Mouse (Mus musculus) liver, embryonic 16.5 days (tissue): ENCODE results near the gene Cyp2j9. TPM values are rescaled to one million over a fixed set of nuclear protein-coding genes. Genes with fewer than 3 reads are reported as not detected.
A peak's percentile ranks its signal among the peaks of the same experiment; 100 is the strongest.
"Not testable (repeated sequence)": the region's sequence is repeated elsewhere in the genome, so short reads cannot be mapped to it uniquely, and the experiment has no call there.

Experiments
- ATAC-seq: fragments of 200-750 bp; cut with Nextera tagmentation; 2 replicates; pipeline ENCODE4 v1.8.0; 2017; ENCODE audit warnings: low read depth, mild to moderate bottlenecking, moderate number of reproducible peaks, moderate library complexity
- H3K27ac ChIP-seq: fragments of 300-500 bp; sonication (generic); 2 replicates; pipeline ENCODE4 v1.5.1; 2014; ENCODE audit warnings: mild to moderate bottlenecking, low read length
- H3K27me3 ChIP-seq: fragments of 300-500 bp; sonication (generic); 2 replicates; pipeline ENCODE4 v1.6.1; 2014; ENCODE audit warnings: low read depth, low read length, mixed read lengths; ENCODE audit not compliant: control insufficient read depth, insufficient read depth
- H3K36me3 ChIP-seq: fragments of 300-500 bp; sonication (generic); 2 replicates; pipeline ENCODE4 v1.6.1; 2014; ENCODE audit warnings: mild to moderate bottlenecking; ENCODE audit not compliant: control insufficient read depth, insufficient read depth
- H3K4me1 ChIP-seq: fragments of 300-500 bp; sonication (generic); 2 replicates; pipeline ENCODE4 v1.6.1; 2014; ENCODE audit warnings: low read depth, low read length, mixed read lengths; ENCODE audit not compliant: control insufficient read depth
- H3K4me2 ChIP-seq: fragments of 300-500 bp; sonication (generic); 2 replicates; pipeline ENCODE4 v1.6.1; 2014; ENCODE audit warnings: low read depth, low read length, mixed read lengths
- H3K4me3 ChIP-seq: fragments of 300-500 bp; sonication (generic); 2 replicates; pipeline ENCODE4 v1.5.1; 2014; ENCODE audit warnings: low read depth, mild to moderate bottlenecking, low read length
- H3K9ac ChIP-seq: fragments of 300-500 bp; sonication (generic); 2 replicates; pipeline ENCODE4 v1.6.1; 2014; ENCODE audit warnings: low read depth, low read length
- H3K9me3 ChIP-seq: fragments of 300-500 bp; sonication (generic); replicated peaks from 2 replicates; pipeline ENCODE4 v1.6.1; 2016; ENCODE audit warnings: low read length; ENCODE audit not compliant: control insufficient read depth
- WGBS: fragments of 180-500 bp; shearing (Covaris S2); extraction: QIAGEN DNeasy Blood & Tissue Kit; methylation state at CpG from one replicate; pipeline ENCODE4 v1.1.7; 2014; ENCODE audit not compliant: insufficient replicate concordance; 5-methylcytosine and 5-hydroxymethylcytosine counted together
- polyA plus RNA-seq: library from polyadenylated mRNA; unstranded; fragments of >200 nt; fragmentation: Nextera tagmentation; extraction: Ambion mirVana; gene quantifications from 2 replicates; pipeline ENCODE4 v1.2.1, GENCODE M21; 2015

The Cyp2j9 gene
- 0.07 and 0.13 TPM in 2 replicates for polyA plus RNA-seq

- Histone ChIP-seq H3K9ac (no peak within 1 kb of the TSS), H3K27me3 (no peaks in the 10 kb centered on the region), H3K9me3 (no peaks in the 10 kb centered on the region), H3K4me1 (no peaks in the 10 kb centered on the region), H3K27ac (no peak within 1 kb of the TSS), H3K36me3 (no peaks in the 10 kb centered on the region), H3K4me3 (peak within 1 kb of the TSS; percentile 34), H3K4me2 (peak within 1 kb of the TSS; percentile 36)
- ATAC-seq = peak; percentile 56
- WGBS = 3% methylated on average over 18 of the region's 18 CpGs
Observed at GRCm38 (mm10) chr4:96590911-96591790, at the start of gene Cyp2j9. Gene Cyp2j9 (minus strand): TSS chr4:96591578.

- ATAC-seq = no peak
- Histone ChIP-seq H3K9ac (no peak overlapping the region), H3K4me1 (no peaks in the 10 kb centered on the region), H3K9me3 (no peaks in the 10 kb centered on the region), H3K4me2 (no peak overlapping the region), H3K27me3 (no peaks in the 10 kb centered on the region), H3K27ac (no peak overlapping the region), H3K4me3 (no peak overlapping the region), H3K36me3 (no peaks in the 10 kb centered on the region)
- WGBS = 44% methylated on average over 1 of the region's 1 CpGs
Observed at GRCm38 (mm10) chr4:96635455-96635854, 44.1 kb upstream of the Cyp2j9 start.

GRCm38 (mm10) chr4:96622474-96622873 is 31.1 kb upstream of the Cyp2j9 start:
- Histone ChIP-seq H3K4me2 (no peak overlapping the region), H3K4me3 (no peak overlapping the region), H3K27ac (no peak overlapping the region), H3K9ac (no peak overlapping the region), H3K36me3 (no peaks in the 10 kb centered on the region), H3K4me1 (no peaks in the 10 kb centered on the region), H3K27me3 (no peaks in the 10 kb centered on the region), H3K9me3 (no peaks in the 10 kb centered on the region)
- no peak for ATAC-seq
- 59% methylated on average over 1 of the region's 1 CpGs for WGBS

GRCm38 (mm10) chr4:96591791-96592150 is 393 bp upstream of the Cyp2j9 start:
- Histone ChIP-seq H3K9me3 (no peaks in the 10 kb centered on the region), H3K4me2 (peak overlapping the region; percentile 36), H3K36me3 (no peaks in the 10 kb centered on the region), H3K9ac (no peak overlapping the region), H3K4me3 (peak overlapping the region; percentile 34; the same call in 1 of the 2 replicates), H3K4me1 (no peaks in the 10 kb centered on the region), H3K27ac (no peak overlapping the region), H3K27me3 (no peaks in the 10 kb centered on the region)
- ATAC-seq = peak; percentile 21; the same call in 1 of the 2 replicates
- 23% methylated on average over 4 of the region's 4 CpGs for WGBS

GRCm38 (mm10) chr4:96581425-96582088 is 9.8 kb downstream of the Cyp2j9 start:
- no peak overlapping the region for H3K4me3 ChIP-seq
- no peak overlapping the region for H3K9ac ChIP-seq
- no peak overlapping the region for H3K4me2 ChIP-seq
- WGBS = 55% methylated on average over 1 of the region's 1 CpGs
- ATAC-seq = no peak
- H3K27ac ChIP-seq = no peak overlapping the region
- no peaks in the 10 kb centered on the region for H3K36me3 ChIP-seq
- H3K27me3 ChIP-seq = no peaks in the 10 kb centered on the region
- H3K9me3 ChIP-seq = no peaks in the 10 kb centered on the region
- no peaks in the 10 kb centered on the region for H3K4me1 ChIP-seq

- H3K27me3 ChIP-seq, H3K9me3 ChIP-seq, H3K4me2 ChIP-seq, H3K36me3 ChIP-seq, H3K9ac ChIP-seq, H3K4me3 ChIP-seq, H3K4me1 ChIP-seq, H3K27ac ChIP-seq, ATAC-seq: not testable (repeated sequence)
- 45% methylated on average over 6 of the region's 6 CpGs for whole genome bisulfite sequencing
Observed at GRCm38 (mm10) chr4:96580351-96580750, 11.0 kb downstream of the Cyp2j9 start.

- Histone ChIP-seq H3K4me1 (no peaks in the 10 kb centered on the region), H3K4me3 (no peak overlapping the region), H3K27ac (no peak overlapping the region), H3K9ac (no peak overlapping the region), H3K27me3 (no peaks in the 10 kb centered on the region), H3K4me2 (no peak overlapping the region), H3K36me3 (no peaks in the 10 kb centered on the region), H3K9me3 (no peaks in the 10 kb centered on the region)
- WGBS = 27% methylated on average over 3 of the region's 3 CpGs
- ATAC-seq = no peak
Observed at GRCm38 (mm10) chr4:96569442-96569841, 21.9 kb downstream of the Cyp2j9 start.

GRCm38 (mm10) chr4:96567988-96568387 is 23.4 kb downstream of the Cyp2j9 start:
- no peak for ATAC-seq
- 45% methylated on average over 1 of the region's 1 CpGs for WGBS

GRCm38 (mm10) chr4:96565808-96566207 is 25.6 kb downstream of the Cyp2j9 start:
- Histone ChIP-seq H3K4me2 (no peak overlapping the region), H3K9me3 (no peaks in the 10 kb centered on the region), H3K36me3 (no peaks in the 10 kb centered on the region), H3K27me3 (no peaks in the 10 kb centered on the region), H3K9ac (no peak overlapping the region), H3K4me1 (no peaks in the 10 kb centered on the region), H3K4me3 (no peak overlapping the region), H3K27ac (no peak overlapping the region)
- ATAC-seq = no peak

More at GRCm38 (mm10) chr4:96567988-96568387, 23.4 kb downstream of the Cyp2j9 start:
- Histone ChIP-seq H3K36me3 (no peaks in the 10 kb centered on the region), H3K27ac (no peak overlapping the region), H3K4me2 (no peak overlapping the region), H3K9ac (no peak overlapping the region), H3K9me3 (no peaks in the 10 kb centered on the region), H3K4me3 (no peak overlapping the region), H3K4me1 (no peaks in the 10 kb centered on the region), H3K27me3 (no peaks in the 10 kb centered on the region)
